Mouse (Mus musculus) heart, embryonic 14.5 days (tissue): ENCODE results near the gene Sel1l2. TPM values are rescaled to one million over a fixed set of nuclear protein-coding genes. Genes with fewer than 3 reads are reported as not detected.

Source experiments
- ATAC-seq: fragments of 200-750 bp; cut with Nextera tagmentation; 2 replicates; pipeline ENCODE4 v1.8.0; 2017; ENCODE audit warnings: low read depth, moderate TSS enrichment; ENCODE audit not compliant: insufficient number of reproducible peaks, insufficient read depth, low FRiP score
- H3K27ac ChIP-seq, 2 experiments: fragments of 200-500 bp in 1 of 2; fragments of 300-500 bp in 1 of 2; sonication (generic) in 1 of 2; replicated peaks in 1 of 2; 2 replicates each; pipeline ENCODE4 v1.5.1; 2012 to 2014; ENCODE audit warnings: low read depth in 2 of 2, low read length in 2 of 2, control low read depth in 1 of 2, mild to moderate bottlenecking in 1 of 2, mixed read lengths in 1 of 2; ENCODE audit not compliant: control insufficient read depth in 1 of 2, insufficient read depth in 1 of 2
- H3K27me3 ChIP-seq: fragments of 300-500 bp; sonication (generic); 2 replicates; pipeline ENCODE4 v1.6.1; 2014; ENCODE audit warnings: mild to moderate bottlenecking, low read length, control low read depth; ENCODE audit not compliant: control insufficient read depth, insufficient read depth
- H3K36me3 ChIP-seq: fragments of 300-500 bp; sonication (generic); 2 replicates; pipeline ENCODE4 v1.6.1; 2014; ENCODE audit warnings: mild to moderate bottlenecking, control low read depth, low read length, mixed read lengths; ENCODE audit not compliant: control insufficient read depth, insufficient read depth
- H3K4me1 ChIP-seq, 2 experiments: fragments of 200-500 bp in 1 of 2; fragments of 300-500 bp in 1 of 2; sonication (generic) in 1 of 2; 2 replicates each; pipeline ENCODE4 v1.6.1; 2012 to 2014; ENCODE audit warnings: low read length in 2 of 2, control low read depth in 1 of 2, mixed read lengths in 1 of 2; ENCODE audit not compliant: control insufficient read depth in 2 of 2, insufficient read depth in 2 of 2
- H3K4me2 ChIP-seq: fragments of 300-500 bp; sonication (generic); 2 replicates; pipeline ENCODE4 v1.6.1; 2014; ENCODE audit warnings: mild to moderate bottlenecking, low read length
- H3K4me3 ChIP-seq, 2 experiments: fragments of 200-500 bp in 1 of 2; fragments of 300-500 bp in 1 of 2; sonication (generic) in 1 of 2; 2 replicates each; pipeline ENCODE4 v1.5.1; 2012 to 2014; ENCODE audit warnings: low read length in 2 of 2, mild to moderate bottlenecking in 2 of 2, control low read depth in 1 of 2, low read depth in 1 of 2, moderate library complexity in 1 of 2; ENCODE audit not compliant: control insufficient read depth in 1 of 2, insufficient read depth in 1 of 2
- H3K9ac ChIP-seq: fragments of 300-500 bp; sonication (generic); 2 replicates; pipeline ENCODE4 v1.6.1; 2014; ENCODE audit warnings: mild to moderate bottlenecking, low read length
- H3K9me3 ChIP-seq: fragments of 300-500 bp; sonication (generic); 2 replicates; pipeline ENCODE4 v1.6.1; 2016; ENCODE audit warnings: low read length, control low read depth; ENCODE audit not compliant: control insufficient read depth
- WGBS: fragments of 180-500 bp; shearing (Covaris S2); extraction: QIAGEN DNeasy Blood & Tissue Kit; methylation state at CpG from one replicate; pipeline ENCODE4 v1.1.7; 2014; 5-methylcytosine and 5-hydroxymethylcytosine counted together
- polyA plus RNA-seq: library from polyadenylated mRNA; unstranded; fragments of >200 nt; fragmentation: Nextera tagmentation; extraction: Ambion mirVana; gene quantifications from 2 replicates; pipeline ENCODE4 v1.2.1, GENCODE M21; 2014

Gene Sel1l2
- polyA plus RNA-seq, 1 experiment from 2014 or later: not detected

- Histone ChIP-seq H3K36me3 (no peaks in the 10 kb centered on the region), H3K27me3 (no peaks in the 10 kb centered on the region), H3K4me3 (no peak overlapping the region), H3K9me3 (no peaks in the 10 kb centered on the region), H3K9ac (no peak overlapping the region), H3K27ac (no peak overlapping the region), H3K4me1 (no peaks in the 10 kb centered on the region), H3K4me2 (no peak overlapping the region)
- WGBS: 88% methylated on average over 7 of the region's 7 CpGs
- no peak for ATAC-seq
Measured at GRCm38 (mm10) chr2:140254256-140254655, 135.2 kb downstream of the Sel1l2 start.

GRCm38 (mm10) chr2:140243105-140243504 lies 146.4 kb downstream of the Sel1l2 start:
- Histone ChIP-seq H3K36me3 (no peaks in the 10 kb centered on the region), H3K27me3 (no peaks in the 10 kb centered on the region), H3K4me2 (no peak overlapping the region), H3K9me3 (no peaks in the 10 kb centered on the region), H3K4me1 (no peaks in the 10 kb centered on the region), H3K4me3 (no peak overlapping the region), H3K27ac (no peak overlapping the region), H3K9ac (no peak overlapping the region)
- ATAC-seq: no peak
- 92% methylated on average over 5 of the region's 5 CpGs for WGBS

GRCm38 (mm10) chr2:140242398-140242797 lies 147.1 kb downstream of the Sel1l2 start:
- WGBS: 68% methylated on average over 5 of the region's 5 CpGs
- H3K36me3 ChIP-seq: no peaks in the 10 kb centered on the region
- H3K9ac ChIP-seq: no peak overlapping the region
- H3K4me2 ChIP-seq: no peak overlapping the region
- no peak overlapping the region for H3K27ac ChIP-seq
- H3K4me1 ChIP-seq: no peaks in the 10 kb centered on the region
- no peaks in the 10 kb centered on the region for H3K9me3 ChIP-seq
- no peaks in the 10 kb centered on the region for H3K27me3 ChIP-seq
- ATAC-seq: no peak
- H3K4me3 ChIP-seq: no peak overlapping the region

GRCm38 (mm10) chr2:140237245-140237644 lies 152.3 kb downstream of the Sel1l2 start:
- H3K4me2 ChIP-seq: 0 out of 2 replicates have a peak overlapping the region, but pooled peaks have one; percentile 14
- no peak overlapping the region for H3K4me3 ChIP-seq
- no peak overlapping the region for H3K9ac ChIP-seq
- WGBS: 49% methylated on average over 6 of the region's 6 CpGs
- H3K4me1 ChIP-seq: peaks cover 0 to 2% of the 10 kb centered on the region in 2 experiments; a peak in 1 of 4 replicates
- H3K27ac ChIP-seq: no peak overlapping the region
- no peaks in the 10 kb centered on the region for H3K27me3 ChIP-seq
- H3K36me3 ChIP-seq: no peaks in the 10 kb centered on the region
- H3K9me3 ChIP-seq: no peaks in the 10 kb centered on the region
- ATAC-seq: no peak

- Histone ChIP-seq H3K9me3 (no peaks in the 10 kb centered on the region), H3K36me3 (no peaks in the 10 kb centered on the region), H3K4me3 (no peak overlapping the region), H3K4me1 (no peaks in the 10 kb centered on the region), H3K4me2 (no peak overlapping the region), H3K9ac (no peak overlapping the region), H3K27me3 (no peaks in the 10 kb centered on the region), H3K27ac (no peak overlapping the region)
- WGBS: 51% methylated on average over 1 of the region's 1 CpGs
- no peak for ATAC-seq
Measured at GRCm38 (mm10) chr2:140230295-140230694, 159.2 kb downstream of the Sel1l2 start.

GRCm38 (mm10) chr2:140220325-140220724 lies 169.2 kb downstream of the Sel1l2 start:
- H3K4me2 ChIP-seq: no peak overlapping the region
- H3K4me3 ChIP-seq: no peak overlapping the region
- no peak for ATAC-seq
- 56% methylated on average over 8 of the region's 8 CpGs for WGBS
- no peaks in the 10 kb centered on the region for H3K27me3 ChIP-seq
- H3K4me1 ChIP-seq: no peaks in the 10 kb centered on the region
- H3K27ac ChIP-seq: no peak overlapping the region
- H3K9ac ChIP-seq: no peak overlapping the region
- H3K36me3 ChIP-seq: no peaks in the 10 kb centered on the region
- no peaks in the 10 kb centered on the region for H3K9me3 ChIP-seq

GRCm38 (mm10) chr2:140215965-140216364 lies 173.5 kb downstream of the Sel1l2 start:
- Histone ChIP-seq H3K27ac (no peak overlapping the region), H3K4me1 (no peaks in the 10 kb centered on the region), H3K4me2 (no peak overlapping the region), H3K9me3 (no peaks in the 10 kb centered on the region), H3K9ac (no peak overlapping the region), H3K27me3 (no peaks in the 10 kb centered on the region), H3K36me3 (no peaks in the 10 kb centered on the region), H3K4me3 (no peak overlapping the region)
- WGBS: 65% methylated on average over 1 of the region's 1 CpGs
- no peak for ATAC-seq

- 60% methylated on average over 2 of the region's 2 CpGs for WGBS
- Histone ChIP-seq H3K9ac (no peak overlapping the region), H3K4me1 (no peaks in the 10 kb centered on the region), H3K9me3 (no peaks in the 10 kb centered on the region), H3K27me3 (no peaks in the 10 kb centered on the region), H3K36me3 (no peaks in the 10 kb centered on the region), H3K27ac (no peak overlapping the region), H3K4me2 (no peak overlapping the region), H3K4me3 (no peak overlapping the region)
- no peak for ATAC-seq
Measured at GRCm38 (mm10) chr2:140215415-140215814, 174.1 kb downstream of the Sel1l2 start.
